ENCODE assay signal across 9 mouse cellular contexts in the genomic region with DNA sequence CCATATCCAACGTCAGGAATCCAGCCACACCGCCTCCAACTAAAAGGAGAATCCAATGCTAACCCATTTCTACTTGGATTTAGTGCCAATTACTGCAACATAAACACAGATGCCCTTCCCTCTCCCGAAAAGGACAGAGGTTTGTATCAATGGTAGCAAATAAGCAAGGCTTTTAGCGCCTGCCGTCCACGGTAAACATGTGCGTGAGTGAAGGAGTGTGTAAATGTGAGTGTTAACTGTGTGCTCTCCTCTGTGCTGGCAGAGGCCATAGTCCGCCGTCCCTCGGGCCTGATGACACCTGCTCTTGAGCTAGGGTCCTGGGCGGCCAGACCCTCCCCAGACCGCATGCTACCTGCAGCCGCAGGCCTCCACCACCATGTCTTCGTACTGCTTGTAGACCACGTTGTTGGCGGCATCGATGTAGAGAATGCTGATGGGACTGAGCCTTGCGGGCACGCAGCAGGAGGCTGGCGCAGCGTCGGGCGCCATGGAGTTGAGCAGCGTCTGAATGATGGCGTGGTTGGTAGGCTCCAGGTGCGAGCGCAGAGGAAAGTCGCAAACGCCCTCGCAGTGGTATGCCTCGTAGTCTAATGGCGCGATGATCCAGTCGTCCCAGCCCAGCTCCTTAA. TPM values are rescaled to one million over a fixed set of nuclear protein-coding genes. Genes with fewer than 3 reads are reported as not detected.
DNase-seq lines count a peak whose midpoint lies in the region; ATAC-seq lines count a peak whose summit lies in the region.
"Had no signal": no experiment of that assay in that cellular context is flagged by ENCODE, and none has a peak within 500 bp of the region (broad histone marks: within the 10 kb centered on the region; RNA-seq: fewer than 3 reads in every experiment).

No protein-coding gene starts in this region.

- peaks cover 76% of the 10 kb centered on the region for H3K27me3 ChIP-seq in heart, embryonic 11.5 days (ENCODE audit: control insufficient read depth, insufficient read depth, low read length)
- H3K27me3 ChIP-seq in hindbrain, embryonic 13.5 days, result peaks cover 90% of the 10 kb centered on the region
- peaks cover 68% of the 10 kb centered on the region for H3K27me3 ChIP-seq in midbrain, embryonic 14.5 days (ENCODE audit: control insufficient read depth, insufficient read depth, low read length)

- WGBS in heart, embryonic 11.5 days (ENCODE audit: insufficient replicate concordance), result 9% methylated on average over 34 of the region's 34 CpGs
- WGBS in hindbrain, embryonic 13.5 days, result 6% methylated on average over 34 of the region's 34 CpGs
- WGBS in midbrain, embryonic 14.5 days, result 8% methylated on average over 34 of the region's 34 CpGs

- no peak for ATAC-seq in heart, embryonic 11.5 days (replicated peaks; ENCODE audit: insufficient number of reproducible peaks, low FRiP score, low TSS enrichment)
- ATAC-seq in hindbrain, embryonic 13.5 days (ENCODE audit: low FRiP score), result no peak
- ATAC-seq in midbrain, embryonic 14.5 days (ENCODE audit: low FRiP score, low TSS enrichment), result no peak

- peaks cover 15% of the 10 kb centered on the region for H3K4me1 ChIP-seq in heart, embryonic 11.5 days (ENCODE audit: control insufficient read depth, insufficient read depth, low read length)
- H3K4me1 ChIP-seq in hindbrain, embryonic 13.5 days (replicated peaks), result peaks cover 43% of the 10 kb centered on the region
- peaks cover 16% of the 10 kb centered on the region; the same call in 1 of the 2 replicates for H3K4me1 ChIP-seq in midbrain, embryonic 14.5 days (ENCODE audit: control insufficient read depth, insufficient read depth, low read length)

- H3K4me3 ChIP-seq in heart, embryonic 11.5 days (ENCODE audit: low read depth, low read length), result peak overlapping the region; percentile 53
- peak overlapping the region; percentile 42 for H3K4me3 ChIP-seq in hindbrain, embryonic 13.5 days
- H3K4me3 ChIP-seq in midbrain, embryonic 14.5 days (replicated peaks; ENCODE audit: low read depth, low read length), result peak overlapping the region; percentile 30

- intact Hi-C loops in heart, postnatal 25 days (cut with DNase I), result no loop called here

- no peaks in the 10 kb centered on the region for H3K36me3 ChIP-seq in heart, embryonic 11.5 days (ENCODE audit: control insufficient read depth, insufficient read depth, low read length)
- no peaks in the 10 kb centered on the region for H3K36me3 ChIP-seq in hindbrain, embryonic 13.5 days
- H3K36me3 ChIP-seq in midbrain, embryonic 14.5 days (ENCODE audit: control insufficient read depth, insufficient read depth, low read length), result no peaks in the 10 kb centered on the region

- H3K27ac ChIP-seq in heart, embryonic 11.5 days (ENCODE audit: low read depth, low read length), result no peak overlapping the region
- no peak overlapping the region for H3K27ac ChIP-seq in hindbrain, embryonic 13.5 days
- H3K27ac ChIP-seq in midbrain, embryonic 14.5 days (replicated peaks; ENCODE audit: low read depth, low read length), result no peak overlapping the region

- DNase-seq in heart, postnatal 25 days (ENCODE audit: low spot score), result no peak
- peak; percentile 75 for DNase-seq in ZHBTc4 (ENCODE audit: low read depth, low spot score)
- peak; percentile 51 for DNase-seq in midbrain, embryonic 14.5 days
- DNase-seq in layer of hippocampus, postnatal 25 days (ENCODE audit: extremely low spot score in 1 of 2, low spot score in 1 of 2), result no peak
- DNase-seq in adrenal gland, adult 8-10 months, result no peak
- DNase-seq in natural killer cell, adult 2 months (ENCODE audit: low spot score in 2 of 2), result no peak
- DNase-seq: cerebellum, adult 11-12 months had no signal

- H3K9ac ChIP-seq in heart, embryonic 11.5 days (ENCODE audit: low read depth, low read length), result no peak overlapping the region; the same call in 1 of the 2 replicates
- H3K9ac ChIP-seq in hindbrain, embryonic 13.5 days, result peak overlapping the region; percentile 51
- no peak overlapping the region for H3K9ac ChIP-seq in midbrain, embryonic 14.5 days (replicated peaks; ENCODE audit: low read length)

- no peaks in the 10 kb centered on the region for H3K9me3 ChIP-seq in heart, embryonic 11.5 days (replicated peaks; ENCODE audit: control insufficient read depth, low read length)
- no peaks in the 10 kb centered on the region for H3K9me3 ChIP-seq in hindbrain, embryonic 13.5 days
- H3K9me3 ChIP-seq in midbrain, embryonic 14.5 days (ENCODE audit: control insufficient read depth, low read length), result no peaks in the 10 kb centered on the region

- peak overlapping the region; percentile 80 for H3K4me2 ChIP-seq in heart, embryonic 11.5 days
- peak overlapping the region; percentile 60 for H3K4me2 ChIP-seq in hindbrain, embryonic 13.5 days
- H3K4me2 ChIP-seq in midbrain, embryonic 14.5 days (ENCODE audit: low read length), result peak overlapping the region; percentile 58

RNA-seq across cellular contexts. Expression of a gene that starts 4.1 kb away (rescaled TPM):
- polyA plus RNA-seq in heart, embryonic 11.5 days (2014; fragmentation: Nextera tagmentation; extraction: Ambion mirVana), result 0.14 TPM in 1 of 2 replicates, not detected in the other
- under 1 TPM; 0.23 to 0.53 TPM for total RNA-seq in heart, postnatal 25 days (2021)
- polyA plus RNA-seq in hindbrain, embryonic 13.5 days (2015; fragmentation: Nextera tagmentation; extraction: Ambion mirVana), result 0.40 and 0.88 TPM in 2 replicates
- 0.25 TPM in 1 of 2 replicates, not detected in the other for polyA plus RNA-seq in midbrain, embryonic 14.5 days (2014; fragmentation: Nextera tagmentation; extraction: Ambion mirVana)
- not detected for total RNA-seq in layer of hippocampus, postnatal 25 days (2021)
- total RNA-seq in adrenal gland, adult 8-10 months (2022), result under 1 TPM in 1 of 4 experiments, not detected in 3; 0.23 TPM

RNA-seq across cellular contexts. Expression of a gene that starts 15.5 kb away (rescaled TPM):
- 9.8 and 12.7 TPM in 2 replicates for polyA plus RNA-seq in heart, embryonic 11.5 days (2014; fragmentation: Nextera tagmentation; extraction: Ambion mirVana)
- total RNA-seq in heart, postnatal 25 days (2021), result 10 to 100 TPM; 11.9 to 14.1 TPM
- polyA plus RNA-seq in hindbrain, embryonic 13.5 days (2015; fragmentation: Nextera tagmentation; extraction: Ambion mirVana), result 9.5 and 10.1 TPM in 2 replicates
- polyA plus RNA-seq in midbrain, embryonic 14.5 days (2014; fragmentation: Nextera tagmentation; extraction: Ambion mirVana), result 6.7 and 7.0 TPM in 2 replicates
- 10 to 100 TPM; 11.1 to 11.3 TPM for total RNA-seq in layer of hippocampus, postnatal 25 days (2021)
- total RNA-seq in adrenal gland, adult 8-10 months (2022), result 10 to 100 TPM; 18.4 to 33.8 (median 20.6) TPM

Comparison
In these comparisons a context has a peak if more than half of its experiments do, and no peak if none do; other contexts are left out.
1. DNase-seq: peak in ZHBTc4 (single experiment) and midbrain, embryonic 14.5 days (single experiment); none in heart, postnatal 25 days (single experiment), layer of hippocampus, postnatal 25 days (0 of 2), adrenal gland, adult 8-10 months (single experiment) and natural killer cell, adult 2 months (0 of 2).
2. Peak in every context shown above with its lines, with median percentiles within 50 percentile points of each other: H3K4me2 ChIP-seq and H3K4me3 ChIP-seq.